10 mouse cellular contexts compared by ENCODE assay signal in the genomic region with DNA sequence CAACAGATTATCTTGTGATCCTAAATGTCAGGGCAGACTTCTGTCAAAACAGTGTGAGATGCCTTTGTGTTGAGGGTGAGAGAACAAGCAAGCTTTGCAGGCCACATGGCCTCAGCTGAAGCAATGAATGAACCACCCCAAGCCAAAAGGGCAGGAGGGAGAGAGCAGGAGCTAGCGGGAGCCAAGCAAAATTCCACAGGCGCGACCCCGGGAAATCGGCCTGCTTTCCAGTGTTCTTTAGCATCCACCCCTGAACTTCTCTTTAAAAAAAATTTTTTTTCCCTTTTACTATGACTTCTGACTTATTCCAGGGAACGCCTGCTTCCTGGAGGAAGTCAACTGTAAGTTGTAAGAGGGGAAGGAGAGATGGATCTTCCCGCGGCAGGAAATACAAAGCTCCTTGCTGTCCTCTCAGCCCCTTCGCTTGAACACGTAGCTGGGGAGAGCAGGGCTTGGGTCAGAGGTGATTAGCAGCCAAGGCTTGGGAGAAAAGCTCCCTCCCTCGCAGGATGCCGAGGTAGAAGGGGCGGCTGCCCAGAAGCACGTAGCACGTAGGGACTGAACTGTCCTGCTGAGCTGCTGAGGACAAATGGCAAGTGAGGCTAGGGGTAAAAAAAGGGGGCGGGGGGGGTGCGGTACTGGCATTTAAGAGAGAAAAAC. TPM values are rescaled to one million over a fixed set of nuclear protein-coding genes. Genes with fewer than 3 reads are reported as not detected.
A peak's percentile ranks its signal among the peaks of the same experiment; 100 is the strongest.
DNase-seq lines count a peak whose midpoint lies in the region; ATAC-seq and TF ChIP-seq lines count a peak whose summit lies in the region.
"Had no signal": no experiment of that assay in that cellular context is flagged by ENCODE, and none has a peak within 500 bp of the region (broad histone marks: within the 10 kb centered on the region; RNA-seq: fewer than 3 reads in every experiment).

No protein-coding gene starts in this region.

- TF ChIP-seq EP300 in liver, postnatal 0 days (IDR thresholded peaks at IDR 0.05; ENCODE audit: low read depth): no peak

- no peak for ATAC-seq in forebrain, embryonic 14.5 days
- no peak for ATAC-seq in liver, embryonic 11.5 days (replicated peaks; ENCODE audit: low FRiP score)
- ATAC-seq in liver, postnatal 0 days: no peak
- ATAC-seq in neural tube, embryonic 11.5 days (ENCODE audit: insufficient read depth, low FRiP score, low TSS enrichment): no peak
- ATAC-seq: Patski had no signal

- peak overlapping the region; percentile 54 for H3K27ac ChIP-seq in forebrain, embryonic 10.5 days
- no peak overlapping the region for H3K27ac ChIP-seq in forebrain, embryonic 14.5 days (ENCODE audit: low read depth, low read length)
- no peak overlapping the region for H3K27ac ChIP-seq in liver, embryonic 11.5 days (ENCODE audit: low read depth, low read length)
- H3K27ac ChIP-seq in liver, postnatal 0 days (ENCODE audit: low read depth): no peak overlapping the region
- H3K27ac ChIP-seq in neural tube, embryonic 11.5 days (ENCODE audit: low read depth, low read length): no peak overlapping the region

- 6% methylated on average over 17 of the region's 17 CpGs for WGBS in forebrain, embryonic 10.5 days
- WGBS in forebrain, embryonic 14.5 days: 5% methylated on average over 17 of the region's 17 CpGs
- 16% methylated on average over 17 of the region's 17 CpGs for WGBS in liver, embryonic 11.5 days
- 26% methylated on average over 17 of the region's 17 CpGs for WGBS in liver, postnatal 0 days (ENCODE audit: insufficient replicate concordance)
- WGBS in neural tube, embryonic 11.5 days: 8% methylated on average over 17 of the region's 17 CpGs

- peak; percentile 25 for DNase-seq in forebrain, embryonic 10.5 days (ENCODE audit: extremely low spot score, low spot score)
- DNase-seq in forebrain, embryonic 14.5 days (ENCODE audit: low spot score): no peak
- no peak for DNase-seq in liver, embryonic 11.5 days (ENCODE audit: low spot score)
- no peak for DNase-seq in liver, postnatal 0 days
- DNase-seq in kidney, adult 9 months: peak; percentile 27
- peak; percentile 25 for DNase-seq in neural tube, embryonic 11.5 days (ENCODE audit: low spot score)
- no peak for DNase-seq in frontal cortex, postnatal 25 days (ENCODE audit: low spot score in 2 of 2)
- no peak for DNase-seq in right cerebral cortex, adult 2 months (ENCODE audit: low spot score in 2 of 2)
- DNase-seq: lung, postnatal 4 days had no signal

- H3K9ac ChIP-seq in forebrain, embryonic 14.5 days (ENCODE audit: low read length): no peak overlapping the region; the same call in 1 of the 2 replicates
- H3K9ac ChIP-seq in liver, embryonic 11.5 days (ENCODE audit: low read depth, low read length): no peak overlapping the region
- H3K9ac ChIP-seq in liver, postnatal 0 days (replicated peaks): no peak overlapping the region
- peak overlapping the region; percentile 15; the same call in 1 of the 2 replicates for H3K9ac ChIP-seq in neural tube, embryonic 11.5 days (ENCODE audit: low read length)

- peaks cover 14% of the 10 kb centered on the region for H3K27me3 ChIP-seq in forebrain, embryonic 10.5 days (ENCODE audit: poor library complexity, severe bottlenecking)
- H3K27me3 ChIP-seq in forebrain, embryonic 14.5 days (replicated peaks; ENCODE audit: control insufficient read depth, insufficient read depth, low read length): no peaks in the 10 kb centered on the region
- H3K27me3 ChIP-seq in liver, embryonic 11.5 days (replicated peaks; ENCODE audit: control insufficient read depth, insufficient read depth, low read length): 0 out of 2 replicates have a peak, but pooled peaks cover 5% of the 10 kb centered on the region
- H3K27me3 ChIP-seq in liver, postnatal 0 days (ENCODE audit: insufficient read depth, low read length): no peaks in the 10 kb centered on the region
- H3K27me3 ChIP-seq in neural tube, embryonic 11.5 days (ENCODE audit: control insufficient read depth, insufficient read depth, low read length): no peaks in the 10 kb centered on the region
- H3K27me3 ChIP-seq: Patski had no signal

- H3K4me2 ChIP-seq in forebrain, embryonic 14.5 days (ENCODE audit: low read length): no peak overlapping the region
- H3K4me2 ChIP-seq in liver, embryonic 11.5 days: peak overlapping the region; percentile 21; the same call in 1 of the 2 replicates
- no peak overlapping the region for H3K4me2 ChIP-seq in liver, postnatal 0 days (ENCODE audit: low read depth, low read length)
- H3K4me2 ChIP-seq in neural tube, embryonic 11.5 days (ENCODE audit: low read depth): no peak overlapping the region; the same call in 1 of the 2 replicates

- H3K4me3 ChIP-seq in forebrain, embryonic 10.5 days: peak overlapping the region; percentile 30
- no peak overlapping the region for H3K4me3 ChIP-seq in forebrain, embryonic 14.5 days (ENCODE audit: low read depth, low read length)
- no peak overlapping the region for H3K4me3 ChIP-seq in liver, embryonic 11.5 days (ENCODE audit: low read depth, low read length)
- no peak overlapping the region for H3K4me3 ChIP-seq in liver, postnatal 0 days (ENCODE audit: low read depth, low read length)
- no peak overlapping the region for H3K4me3 ChIP-seq in neural tube, embryonic 11.5 days (ENCODE audit: low read depth, low read length)

- no peak for TF ChIP-seq CTCF in liver, postnatal 0 days (IDR thresholded peaks at IDR 0.05; ENCODE audit: low read depth)

- H3K36me3 ChIP-seq in forebrain, embryonic 10.5 days (replicated peaks): no peaks in the 10 kb centered on the region
- H3K36me3 ChIP-seq in forebrain, embryonic 14.5 days (ENCODE audit: control insufficient read depth, insufficient read depth, low read length): no peaks in the 10 kb centered on the region
- no peaks in the 10 kb centered on the region for H3K36me3 ChIP-seq in liver, embryonic 11.5 days (ENCODE audit: control insufficient read depth, insufficient read depth, low read length)
- no peaks in the 10 kb centered on the region for H3K36me3 ChIP-seq in liver, postnatal 0 days (replicated peaks; ENCODE audit: insufficient read depth, low read length)
- no peaks in the 10 kb centered on the region for H3K36me3 ChIP-seq in neural tube, embryonic 11.5 days (ENCODE audit: control insufficient read depth, insufficient read depth, low read length)

- peaks cover 15% of the 10 kb centered on the region for H3K4me1 ChIP-seq in forebrain, embryonic 10.5 days
- no peaks in the 10 kb centered on the region for H3K4me1 ChIP-seq in forebrain, embryonic 14.5 days (ENCODE audit: control insufficient read depth, insufficient read depth, low read length)
- H3K4me1 ChIP-seq in liver, embryonic 11.5 days (replicated peaks; ENCODE audit: control insufficient read depth, insufficient read depth, low read length): no peaks in the 10 kb centered on the region; the same call in none of the 2 replicates
- H3K4me1 ChIP-seq in liver, postnatal 0 days (ENCODE audit: insufficient read depth): no peaks in the 10 kb centered on the region
- no peaks in the 10 kb centered on the region for H3K4me1 ChIP-seq in neural tube, embryonic 11.5 days (ENCODE audit: control insufficient read depth, insufficient read depth, low read length)

- no peaks in the 10 kb centered on the region for H3K9me3 ChIP-seq in forebrain, embryonic 10.5 days
- no peaks in the 10 kb centered on the region for H3K9me3 ChIP-seq in forebrain, embryonic 14.5 days (replicated peaks; ENCODE audit: control insufficient read depth, low read length)
- H3K9me3 ChIP-seq in liver, embryonic 11.5 days (ENCODE audit: control insufficient read depth, low read length): no peaks in the 10 kb centered on the region
- H3K9me3 ChIP-seq in liver, postnatal 0 days (ENCODE audit: low read length): no peaks in the 10 kb centered on the region
- H3K9me3 ChIP-seq in neural tube, embryonic 11.5 days (ENCODE audit: control insufficient read depth, low read length): no peaks in the 10 kb centered on the region

RNA-seq across cellular contexts. Expression of gene Pomp, which starts 25.3 kb away (rescaled TPM):
- 522 and 529 TPM in 2 replicates for polyA plus RNA-seq in forebrain, embryonic 10.5 days (2016; fragmentation: Nextera tagmentation; extraction: Ambion mirVana)
- 513 and 580 TPM in 2 replicates for polyA plus RNA-seq in forebrain, embryonic 14.5 days (2014; fragmentation: Nextera tagmentation; extraction: Ambion mirVana)
- polyA plus RNA-seq in liver, embryonic 11.5 days (2014; fragmentation: Nextera tagmentation; extraction: Ambion mirVana): 430 and 458 TPM in 2 replicates
- polyA plus RNA-seq in liver, postnatal 0 days (2015; fragmentation: Nextera tagmentation; extraction: Ambion mirVana): 210 and 215 TPM in 2 replicates
- 480 and 499 TPM in 2 replicates for polyA plus RNA-seq in neural tube, embryonic 11.5 days (2014; fragmentation: Nextera tagmentation; extraction: Ambion mirVana)

RNA-seq across cellular contexts. Expression of gene Slc46a3, which starts 59.6 kb away (rescaled TPM):
- polyA plus RNA-seq in forebrain, embryonic 10.5 days (2016; fragmentation: Nextera tagmentation; extraction: Ambion mirVana): 3.3 and 3.9 TPM in 2 replicates
- polyA plus RNA-seq in forebrain, embryonic 14.5 days (2014; fragmentation: Nextera tagmentation; extraction: Ambion mirVana): 4.0 and 5.9 TPM in 2 replicates
- polyA plus RNA-seq in liver, embryonic 11.5 days (2014; fragmentation: Nextera tagmentation; extraction: Ambion mirVana): 13.9 and 14.1 TPM in 2 replicates
- 8.9 and 11.6 TPM in 2 replicates for polyA plus RNA-seq in liver, postnatal 0 days (2015; fragmentation: Nextera tagmentation; extraction: Ambion mirVana)
- 3.0 and 4.0 TPM in 2 replicates for polyA plus RNA-seq in neural tube, embryonic 11.5 days (2014; fragmentation: Nextera tagmentation; extraction: Ambion mirVana)

Comparison
In these comparisons a context has a peak if more than half of its experiments do, and no peak if none do; other contexts are left out.
1. DNase-seq: peak in forebrain, embryonic 10.5 days (single experiment), kidney, adult 9 months (single experiment) and neural tube, embryonic 11.5 days (single experiment); none in forebrain, embryonic 14.5 days (single experiment), liver, embryonic 11.5 days (single experiment), liver, postnatal 0 days (single experiment), frontal cortex, postnatal 25 days (0 of 2) and right cerebral cortex, adult 2 months (0 of 2).